Mouse (Mus musculus) intestine, embryonic 16.5 days (tissue): ENCODE measurements around the gene Hjurp. TPM values are rescaled to one million over a fixed set of nuclear protein-coding genes. Genes with fewer than 3 reads are reported as not detected.

ENCODE experiments used
- ATAC-seq: fragments of 200-750 bp; cut with Nextera tagmentation; 2 replicates; pipeline ENCODE4 v1.8.0; 2017; ENCODE audit warnings: moderate TSS enrichment, moderate library complexity
- H3K27ac ChIP-seq: fragments of 300-500 bp; sonication (generic); 2 replicates; pipeline ENCODE4 v1.5.1; 2014; ENCODE audit warnings: mild to moderate bottlenecking, low read length
- H3K27me3 ChIP-seq: fragments of 300-500 bp; sonication (generic); replicated peaks from 2 replicates; pipeline ENCODE4 v1.6.1; 2014; ENCODE audit warnings: low read length, control low read depth, mixed read lengths; ENCODE audit not compliant: control insufficient read depth, insufficient read depth
- H3K36me3 ChIP-seq: fragments of 300-500 bp; sonication (generic); 2 replicates; pipeline ENCODE4 v1.6.1; 2014; ENCODE audit warnings: low read length, control low read depth; ENCODE audit not compliant: control insufficient read depth, insufficient read depth
- H3K4me1 ChIP-seq: fragments of 300-500 bp; sonication (generic); 2 replicates; pipeline ENCODE4 v1.6.1; 2014; ENCODE audit warnings: low read length, control low read depth, mixed read lengths; ENCODE audit not compliant: control insufficient read depth, insufficient read depth
- H3K4me2 ChIP-seq: fragments of 300-500 bp; sonication (generic); 2 replicates; pipeline ENCODE4 v1.6.1; 2014; ENCODE audit warnings: low read depth, low read length, control low read depth
- H3K4me3 ChIP-seq: fragments of 300-500 bp; sonication (generic); 2 replicates; pipeline ENCODE4 v1.5.1; 2014; ENCODE audit warnings: mild to moderate bottlenecking, low read length
- H3K9ac ChIP-seq: fragments of 300-500 bp; sonication (generic); 2 replicates; pipeline ENCODE4 v1.6.1; 2014; ENCODE audit warnings: low read depth, low read length
- H3K9me3 ChIP-seq: fragments of 300-500 bp; sonication (generic); 2 replicates; pipeline ENCODE4 v1.6.1; 2016; ENCODE audit warnings: low read length, control low read depth; ENCODE audit not compliant: control insufficient read depth
- WGBS: fragments of 180-500 bp; shearing (Covaris S2); extraction: QIAGEN DNeasy Blood & Tissue Kit; methylation state at CpG from one replicate; pipeline ENCODE4 v1.1.7; 2014; 5-methylcytosine and 5-hydroxymethylcytosine counted together
- polyA plus RNA-seq: library from polyadenylated mRNA; unstranded; fragments of >200 nt; fragmentation: Nextera tagmentation; extraction: Ambion mirVana; gene quantifications from 2 replicates; pipeline ENCODE4 v1.2.1, GENCODE M21; 2015

The Hjurp gene
- polyA plus RNA-seq, 1 experiment from 2014 or later = 141 TPM

GRCm38 (mm10) chr1:88307180-88307579, 29.7 kb upstream of the Hjurp start:
- H3K4me2 ChIP-seq = no peak overlapping the region
- H3K4me1 ChIP-seq = no peaks in the 10 kb centered on the region
- H3K36me3 ChIP-seq = no peaks in the 10 kb centered on the region
- no peak overlapping the region for H3K27ac ChIP-seq
- H3K27me3 ChIP-seq = no peaks in the 10 kb centered on the region
- H3K4me3 ChIP-seq = no peak overlapping the region
- no peak overlapping the region for H3K9ac ChIP-seq
- ATAC-seq = no peak
- peaks cover 20% of the 10 kb centered on the region for H3K9me3 ChIP-seq
- 66% methylated on average over 12 of the region's 12 CpGs for WGBS

DNA sequence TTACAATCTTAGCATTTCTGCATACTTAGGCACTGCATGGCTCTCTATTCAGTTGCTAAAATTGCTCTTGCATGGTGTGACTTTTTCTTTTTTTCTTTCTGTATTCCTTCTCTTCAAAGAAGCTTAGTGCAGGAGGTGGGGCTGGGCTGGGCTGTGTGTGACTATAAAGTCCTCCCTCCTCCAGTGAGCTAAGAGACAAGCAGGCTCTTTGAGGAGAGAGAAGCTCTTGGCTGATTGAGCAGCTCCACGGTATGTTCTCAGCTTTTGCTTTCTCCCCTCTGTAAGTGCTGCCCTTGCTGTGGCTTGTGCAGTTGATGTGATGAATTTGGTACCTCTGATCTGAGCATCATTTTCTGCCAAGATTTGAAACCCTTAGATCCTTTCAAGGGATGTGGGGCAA, 29.1 kb upstream of the Hjurp start:
- ATAC-seq = no peak
- WGBS = 48% methylated on average over 1 of the region's 1 CpGs
- Histone ChIP-seq H3K9me3 (peaks cover 20% of the 10 kb centered on the region), H3K27me3 (no peaks in the 10 kb centered on the region), H3K4me1 (no peaks in the 10 kb centered on the region), H3K27ac (no peak overlapping the region), H3K9ac (no peak overlapping the region), H3K4me2 (no peak overlapping the region), H3K4me3 (no peak overlapping the region), H3K36me3 (no peaks in the 10 kb centered on the region)

DNA sequence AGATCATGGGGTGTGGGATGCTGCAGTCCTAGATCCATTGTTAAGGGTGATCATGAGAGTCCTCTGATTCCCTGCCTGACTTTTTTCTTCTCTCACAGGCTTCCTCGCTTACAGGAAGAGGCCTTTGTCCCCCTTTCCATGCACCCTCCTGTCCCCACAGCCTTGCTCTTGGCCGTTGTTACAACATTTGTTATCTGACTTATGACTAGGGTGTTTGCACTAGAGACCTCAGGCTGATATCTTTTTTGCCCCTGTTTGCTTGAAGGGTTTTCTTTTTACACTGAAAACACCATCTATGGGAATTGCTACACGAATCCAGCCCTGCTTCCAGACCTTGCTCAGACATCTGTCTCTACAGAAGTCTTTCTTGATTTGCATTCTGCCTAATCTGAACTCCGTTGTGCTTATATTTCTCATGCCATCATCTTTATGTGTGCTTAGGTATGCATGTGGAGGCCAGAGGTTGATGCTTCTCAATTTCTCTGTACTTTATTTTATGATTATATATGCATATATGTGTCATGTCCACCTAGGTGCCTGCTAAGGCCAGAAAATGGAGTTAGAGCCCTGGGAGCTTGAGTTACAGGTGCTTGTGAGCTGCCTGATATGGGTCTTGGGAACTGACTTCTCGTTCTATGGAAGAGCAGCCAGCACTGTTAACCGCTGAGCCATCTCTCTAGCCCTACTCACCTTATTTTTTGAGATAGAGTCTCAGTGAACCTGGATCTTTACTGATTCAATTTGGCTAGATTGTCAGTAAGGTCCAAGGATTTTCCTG, 27.8 kb upstream of the Hjurp start:
- ATAC-seq = peak; percentile 36
- no peak overlapping the region for H3K9ac ChIP-seq
- no peaks in the 10 kb centered on the region for H3K27me3 ChIP-seq
- H3K4me1 ChIP-seq = no peaks in the 10 kb centered on the region
- H3K4me3 ChIP-seq = no peak overlapping the region
- H3K4me2 ChIP-seq = no peak overlapping the region
- no peak overlapping the region for H3K27ac ChIP-seq
- 43% methylated on average over 6 of the region's 6 CpGs for WGBS
- H3K9me3 ChIP-seq = peaks cover 28% of the 10 kb centered on the region
- H3K36me3 ChIP-seq = no peaks in the 10 kb centered on the region

DNA sequence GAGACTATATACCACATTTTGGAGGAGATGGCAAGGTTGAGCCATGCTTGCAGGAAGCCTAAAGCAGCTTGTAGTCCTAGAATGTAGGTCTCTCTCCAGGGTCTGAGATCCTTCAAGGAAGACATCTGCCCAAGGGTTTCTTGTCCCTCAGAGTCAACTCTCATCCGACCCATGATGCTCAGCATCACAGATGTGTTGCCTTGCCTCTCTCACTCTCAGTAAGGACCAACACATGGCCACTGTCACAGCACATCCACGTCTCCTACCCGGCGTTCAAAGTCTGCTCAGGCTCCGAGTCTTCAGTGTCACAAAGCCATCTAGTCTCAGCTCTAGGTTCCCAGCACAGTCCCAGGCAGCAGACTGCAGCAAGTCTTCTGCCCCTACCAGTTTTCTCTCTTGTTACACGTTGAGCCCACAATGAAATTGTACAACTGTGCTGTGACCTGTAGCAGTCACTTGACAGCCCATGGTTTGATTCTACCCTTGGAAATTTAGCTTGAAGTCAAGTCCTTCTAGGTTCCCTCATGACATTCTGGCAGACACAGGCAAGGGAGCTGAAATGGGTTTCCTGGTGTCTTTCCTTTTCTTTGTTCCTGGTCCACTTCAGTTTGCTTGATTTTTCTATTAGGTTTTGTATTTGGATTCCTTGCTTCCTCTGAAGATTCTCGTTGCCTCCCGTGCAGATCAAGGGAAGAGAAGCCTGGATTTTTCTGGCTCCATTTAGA, 27.0 kb upstream of the Hjurp start:
- Histone ChIP-seq H3K9ac (no peak overlapping the region), H3K4me2 (no peak overlapping the region), H3K9me3 (peaks cover 34% of the 10 kb centered on the region), H3K4me3 (no peak overlapping the region), H3K4me1 (no peaks in the 10 kb centered on the region), H3K27ac (no peak overlapping the region), H3K27me3 (no peaks in the 10 kb centered on the region), H3K36me3 (no peaks in the 10 kb centered on the region)
- 61% methylated on average over 8 of the region's 8 CpGs for WGBS
- no peak for ATAC-seq

DNA sequence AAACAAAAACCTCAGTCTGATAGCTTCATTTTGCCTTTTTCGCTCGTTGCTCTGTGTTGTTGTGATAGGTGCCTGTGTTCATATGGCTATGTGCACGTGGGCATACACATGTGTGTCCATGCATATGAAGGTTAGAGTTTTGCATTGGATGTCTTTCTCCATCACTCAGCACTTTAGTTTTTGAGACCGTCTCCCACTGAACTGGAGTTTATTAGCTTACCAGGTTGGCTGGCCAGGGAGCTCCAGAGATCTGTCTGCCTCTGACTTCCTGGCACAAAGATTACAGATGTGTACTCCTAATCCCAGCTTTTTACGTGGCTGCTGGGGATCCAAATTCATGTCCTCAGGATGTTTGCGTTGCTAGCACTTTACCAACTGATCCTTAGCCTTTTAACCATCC, 26.3 kb upstream of the Hjurp start:
- ATAC-seq = no peak
- H3K9me3 ChIP-seq = peaks cover 32% of the 10 kb centered on the region
- no peaks in the 10 kb centered on the region for H3K4me1 ChIP-seq
- 63% methylated on average over 6 of the region's 6 CpGs for WGBS
- H3K36me3 ChIP-seq = no peaks in the 10 kb centered on the region
- no peak overlapping the region for H3K9ac ChIP-seq
- H3K4me2 ChIP-seq = no peak overlapping the region
- no peak overlapping the region for H3K27ac ChIP-seq
- no peaks in the 10 kb centered on the region for H3K27me3 ChIP-seq
- H3K4me3 ChIP-seq = no peak overlapping the region

- Histone ChIP-seq H3K36me3 (no peaks in the 10 kb centered on the region), H3K9ac (no peak overlapping the region), H3K9me3 (peaks cover 35% of the 10 kb centered on the region), H3K4me2 (no peak overlapping the region), H3K4me3 (no peak overlapping the region), H3K27ac (no peak overlapping the region), H3K4me1 (no peaks in the 10 kb centered on the region), H3K27me3 (no peaks in the 10 kb centered on the region)
- ATAC-seq = no peak
- 65% methylated on average over 14 of the region's 14 CpGs for WGBS
Measured at GRCm38 (mm10) chr1:88302057-88302740, 24.8 kb upstream of the Hjurp start.

GRCm38 (mm10) chr1:88301121-88302014, 23.9 kb upstream of the Hjurp start:
- ATAC-seq = peak; percentile 41
- H3K27ac ChIP-seq = no peak overlapping the region
- H3K4me1 ChIP-seq = no peaks in the 10 kb centered on the region
- H3K27me3 ChIP-seq = no peaks in the 10 kb centered on the region
- no peak overlapping the region for H3K9ac ChIP-seq
- H3K4me3 ChIP-seq = no peak overlapping the region
- H3K9me3 ChIP-seq = peaks cover 33% of the 10 kb centered on the region
- no peaks in the 10 kb centered on the region for H3K36me3 ChIP-seq
- WGBS = 66% methylated on average over 9 of the region's 9 CpGs
- H3K4me2 ChIP-seq = no peak overlapping the region

GRCm38 (mm10) chr1:88300301-88301050, 23.0 kb upstream of the Hjurp start:
- peak; percentile 17; the same call in 1 of the 2 replicates for ATAC-seq
- Histone ChIP-seq H3K9ac (no peak overlapping the region), H3K4me1 (no peaks in the 10 kb centered on the region), H3K36me3 (no peaks in the 10 kb centered on the region), H3K4me3 (no peak overlapping the region), H3K4me2 (no peak overlapping the region), H3K27me3 (no peaks in the 10 kb centered on the region), H3K9me3 (peaks cover 39% of the 10 kb centered on the region), H3K27ac (no peak overlapping the region)
- 43% methylated on average over 5 of the region's 5 CpGs for WGBS
